11 mouse cellular contexts compared by ENCODE assay signal in the genomic region with DNA sequence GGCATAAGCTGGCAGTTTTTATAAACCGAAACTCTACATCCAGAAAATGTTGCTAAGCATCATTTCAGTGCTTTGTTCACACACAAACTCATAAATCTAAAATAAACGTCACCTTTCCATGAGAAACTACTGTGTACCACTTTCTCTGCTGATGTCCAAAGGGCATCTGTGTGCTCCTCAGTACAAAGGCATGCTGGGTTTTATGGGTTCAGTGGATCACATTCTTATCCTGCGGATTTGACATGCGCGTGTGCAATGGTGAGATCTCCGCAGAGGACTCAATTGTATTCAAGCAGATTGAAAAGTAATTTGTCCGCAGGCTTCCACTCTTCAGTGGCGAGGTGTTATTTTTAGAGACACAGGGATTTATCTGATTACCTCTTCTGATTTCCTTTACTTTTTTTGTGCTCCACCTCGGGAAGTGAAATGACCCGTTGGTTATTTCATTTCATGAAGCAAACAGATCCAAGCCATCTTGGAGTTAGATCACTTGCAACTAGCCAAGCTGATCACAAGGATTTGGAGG. TPM values are rescaled to one million over a fixed set of nuclear protein-coding genes. Genes with fewer than 3 reads are reported as not detected.
"Had no signal": no experiment of that assay in that cellular context is flagged by ENCODE, and none has a peak within 500 bp of the region (broad histone marks: within the 10 kb centered on the region; RNA-seq: fewer than 3 reads in every experiment).

No protein-coding gene starts in this region.

- H3K9ac ChIP-seq: liver, embryonic 13.5 days; stomach, embryonic 15.5 days had no signal

- H3K4me2 ChIP-seq: liver, embryonic 13.5 days; midbrain, embryonic 11.5 days; stomach, embryonic 15.5 days had no signal

- H3K9me3 ChIP-seq: liver, embryonic 13.5 days; stomach, embryonic 15.5 days had no signal

- H3K36me3 ChIP-seq: liver, embryonic 13.5 days; stomach, embryonic 15.5 days had no signal

- DNase-seq: kidney, adult 11 months; layer of hippocampus, postnatal 36 days; liver, embryonic 13.5 days; lung, adult 2 months; lung, postnatal 14 days; lung, postnatal 4 days; thymus, postnatal 25 days had no signal

- H3K4me1 ChIP-seq: liver, embryonic 13.5 days had no signal

- H3K27me3 ChIP-seq: liver, embryonic 13.5 days; stomach, embryonic 15.5 days had no signal

- H3K27ac ChIP-seq: liver, embryonic 13.5 days; stomach, embryonic 15.5 days had no signal

- H3K4me3 ChIP-seq: left cerebral cortex, adult 2 months; liver, embryonic 13.5 days; stomach, embryonic 15.5 days had no signal

RNA-seq across cellular contexts. Expression of a gene that starts 14.7 kb away (rescaled TPM):
- total RNA-seq: megakaryocyte-erythroid progenitor cell, adult 5-6 weeks had no signal
